10 mouse cellular contexts compared by ENCODE assay signal in genomic region chr3:94362138-94362537, GRCm38 (mm10). TPM values are rescaled to one million over a fixed set of nuclear protein-coding genes. Genes with fewer than 3 reads are reported as not detected.
DNase-seq lines count a peak whose midpoint lies in the region; ATAC-seq and TF ChIP-seq lines count a peak whose summit lies in the region.
"Had no signal": no experiment of that assay in that cellular context is flagged by ENCODE, and none has a peak within 500 bp of the region (broad histone marks: within the 10 kb centered on the region; RNA-seq: fewer than 3 reads in every experiment).

Gene C2cd4d (plus strand): TSS chr3:94362438.

- no peaks in the 10 kb centered on the region for H3K9me3 ChIP-seq in liver, embryonic 15.5 days (replicated peaks)

- H3K9ac ChIP-seq in liver, embryonic 15.5 days, result no peak within 1 kb of the TSS

- H3K4me1 ChIP-seq in testis, adult 2 months (ENCODE audit: control insufficient read depth, insufficient read depth, low read length), result peaks cover 5% of the 10 kb centered on the region
- H3K4me1 ChIP-seq in liver, embryonic 15.5 days (replicated peaks), result no peaks in the 10 kb centered on the region

- H3K27me3 ChIP-seq in testis, adult 2 months (ENCODE audit: control insufficient read depth, insufficient read depth, low read length), result no peaks in the 10 kb centered on the region
- H3K27me3 ChIP-seq in liver, embryonic 15.5 days, result peaks cover 57% of the 10 kb centered on the region

- no peak for TF ChIP-seq POLR2A in testis, adult 2 months (IDR thresholded peaks at IDR 0.05; ENCODE audit: control insufficient read depth, low read depth, low read length)

- H3K4me2 ChIP-seq in liver, embryonic 15.5 days, result peak within 1 kb of the TSS; percentile 66

- peak within 1 kb of the TSS; percentile 78 for H3K4me3 ChIP-seq in gastrocnemius, adult 2 months
- H3K4me3 ChIP-seq in testis, adult 2 months (ENCODE audit: control insufficient read depth, low read depth, low read length), result peak within 1 kb of the TSS; percentile 59
- peak within 1 kb of the TSS; percentile 43 for H3K4me3 ChIP-seq in liver, embryonic 15.5 days (replicated peaks)

- no peak for TF ChIP-seq CTCF in gastrocnemius, adult 2 months (IDR thresholded peaks at IDR 0.05)
- no peak for TF ChIP-seq CTCF in testis, adult 2 months (IDR thresholded peaks at IDR 0.05; ENCODE audit: control insufficient read depth, insufficient read depth, insufficient replicate concordance, low read depth, low read length)

- intact Hi-C loops in gastrocnemius, adult 2 months (cut with DNase I), result loop anchor here (10.0 kb wide), 2 partner anchors 303 to 543 kb away; no protein-coding TSS in a partner anchor
- intact Hi-C loops in gastrocnemius, postnatal 36 days (cut with DNase I), result no loop called here

- H3K36me3 ChIP-seq in testis, adult 2 months (ENCODE audit: control insufficient read depth, insufficient read depth, low read length), result no peaks in the 10 kb centered on the region
- H3K36me3 ChIP-seq in liver, embryonic 15.5 days (replicated peaks), result no peaks in the 10 kb centered on the region

- ATAC-seq in liver, embryonic 15.5 days (ENCODE audit: insufficient read depth), result no peak
- no peak for ATAC-seq in granulocyte monocyte progenitor cell, adult 5-6 weeks (replicated peaks; ENCODE audit: poor library complexity, severe bottlenecking)

- DNase-seq in gastrocnemius, adult 2 months, result no peak
- no peak for DNase-seq in gastrocnemius, adult 18-20 months (ENCODE audit: low spot score)
- no peak for DNase-seq in testis, postnatal 14 days (ENCODE audit: low spot score)
- DNase-seq in retina, embryonic 14.5 days (ENCODE audit: low spot score), result no peak
- DNase-seq in gastrocnemius, postnatal 36 days, result no peak

- no peak within 1 kb of the TSS; the same call in 1 of the 2 replicates for H3K27ac ChIP-seq in gastrocnemius, adult 2 months
- no peak within 1 kb of the TSS for H3K27ac ChIP-seq in testis, adult 2 months (ENCODE audit: control insufficient read depth, insufficient read depth, low read depth, low read length)
- no peak within 1 kb of the TSS for H3K27ac ChIP-seq in liver, embryonic 15.5 days (replicated peaks)
- H3K27ac ChIP-seq: macrophage had no signal

- 62% methylated on average over 7 of the region's 7 CpGs for WGBS in liver, embryonic 15.5 days (ENCODE audit: insufficient replicate concordance)

RNA-seq across cellular contexts. Expression of gene C2cd4d, which starts in this region (rescaled TPM):
- not detected for total RNA-seq in gastrocnemius, adult 2 months (2021)
- total RNA-seq in gastrocnemius, adult 18-20 months (2021), result not detected
- polyA plus RNA-seq in testis, adult 2 months (2012; rRNA removed), result 0.23 and 0.41 TPM in 2 replicates
- polyA plus RNA-seq in liver, embryonic 15.5 days (2015; fragmentation: Nextera tagmentation; extraction: Ambion mirVana), result 0.06 and 0.17 TPM in 2 replicates
- not detected in 2 replicates for total RNA-seq in granulocyte monocyte progenitor cell, adult 5-6 weeks (2014; fragmentation: Nextera tagmentation)
- total RNA-seq in granulocyte monocyte progenitor cell, adult 5-6 weeks (2017), result not detected in 2 replicates
- under 1 TPM in 1 of 2 experiments, not detected in 1; 0.39 TPM for total RNA-seq in gastrocnemius, postnatal 36 days (2021)
- polyA plus RNA-seq: erythroblast, embryonic 14.5 days; macrophage had no signal
